Mouse (Mus musculus) ES-E14 (cell line): ENCODE data around the gene Npff. TPM values are rescaled to one million over a fixed set of nuclear protein-coding genes. Genes with fewer than 3 reads are reported as not detected.

Experiments used
- DNase-seq: peaks from one replicate; pipeline ENCODE4 v3.0.0-alpha.2; 2013; ENCODE audit warnings: low read depth, low spot score
- H3K27ac ChIP-seq: 2 replicates; pipeline ENCODE4 v1.5.1; 2012; ENCODE audit warnings: low read depth, mild to moderate bottlenecking, low read length, moderate library complexity, mixed read lengths; ENCODE audit not compliant: poor library complexity, insufficient read depth, severe bottlenecking
- H3K36me3 ChIP-seq: 2 replicates; pipeline ENCODE4 v1.6.1; 2012; ENCODE audit warnings: mild to moderate bottlenecking, low read length, moderate library complexity, mixed read lengths; ENCODE audit not compliant: control insufficient read depth, poor library complexity, insufficient read depth, severe bottlenecking
- H3K4me1 ChIP-seq, 2 experiments: fragments of 150-350 bp in 1 of 2; sonication (generic) in 1 of 2; 2 replicates each; pipeline ENCODE4 v1.6.1; 2012; ENCODE audit warnings: low read length in 2 of 2, mild to moderate bottlenecking in 1 of 2, mixed read lengths in 1 of 2; ENCODE audit not compliant: control insufficient read depth in 2 of 2, insufficient read depth in 2 of 2, poor library complexity in 1 of 2
- H3K4me3 ChIP-seq, 2 experiments: fragments of 150-350 bp in 1 of 2; sonication (generic) in 1 of 2; 2 replicates each; pipeline ENCODE4 v1.5.1; 2012; ENCODE audit warnings: low read length in 2 of 2, low read depth in 1 of 2, mild to moderate bottlenecking in 1 of 2, mixed read lengths in 1 of 2; ENCODE audit not compliant: insufficient read depth in 1 of 2, poor library complexity in 1 of 2, severe bottlenecking in 1 of 2
- H3K9ac ChIP-seq: 2 replicates; pipeline ENCODE4 v1.6.1; 2012; ENCODE audit warnings: low read depth, mild to moderate bottlenecking, low read length, mixed read lengths; ENCODE audit not compliant: poor library complexity, insufficient read depth, severe bottlenecking
- H3K9me3 ChIP-seq: fragments of 150-350 bp; sonication (generic); 2 replicates; pipeline ENCODE4 v1.6.1; 2012; ENCODE audit warnings: low read depth, mild to moderate bottlenecking, low read length; ENCODE audit not compliant: control insufficient read depth, insufficient read depth
- CHD2 ChIP-seq: IDR thresholded peaks from 2 replicates; pipeline ENCODE4 v1.6.1; 2014; ENCODE audit warnings: mild to moderate bottlenecking, low read depth, low read length, inconsistent platforms
- HCFC1 ChIP-seq: IDR thresholded peaks from 2 replicates; pipeline ENCODE4 v1.6.1; 2012; ENCODE audit warnings: low read length, inconsistent platforms, borderline replicate concordance; ENCODE audit not compliant: insufficient read depth
- MAFK ChIP-seq: IDR thresholded peaks from 2 replicates; pipeline ENCODE4 v1.6.1; 2014; ENCODE audit warnings: mild to moderate bottlenecking, low read depth, low read length, inconsistent platforms; ENCODE audit not compliant: insufficient read depth
- ZC3H11A ChIP-seq: IDR thresholded peaks from 2 replicates; pipeline ENCODE4 v1.6.1; 2012; ENCODE audit warnings: low read depth, mild to moderate bottlenecking, inconsistent platforms, low read length, borderline replicate concordance
- ZNF384 ChIP-seq: IDR thresholded peaks from 2 replicates; pipeline ENCODE4 v1.6.1; 2012; ENCODE audit warnings: low read depth, low read length, inconsistent platforms
- in situ Hi-C, 2 experiments: fragments of 600-800 bp; cut with MboI; formaldehyde crosslinking; loops; one replicate each; pipeline ENCODE4 v1.15.1; 2025; ENCODE audit warnings: low sequenced_read_pairs in 2 of 2, inconsistent platforms in 1 of 2; ENCODE audit not compliant: unreplicated experiment in 2 of 2
- total RNA-seq: library from RNA; depleted of rRNA; stranded (reverse); fragments of 300-350 nt; gene quantifications from 2 replicates; pipeline ENCODE4 v1.2.3, GENCODE M21; 2012

Gene Npff
- total RNA-seq, 1 experiment = 2.6 TPM

DNA sequence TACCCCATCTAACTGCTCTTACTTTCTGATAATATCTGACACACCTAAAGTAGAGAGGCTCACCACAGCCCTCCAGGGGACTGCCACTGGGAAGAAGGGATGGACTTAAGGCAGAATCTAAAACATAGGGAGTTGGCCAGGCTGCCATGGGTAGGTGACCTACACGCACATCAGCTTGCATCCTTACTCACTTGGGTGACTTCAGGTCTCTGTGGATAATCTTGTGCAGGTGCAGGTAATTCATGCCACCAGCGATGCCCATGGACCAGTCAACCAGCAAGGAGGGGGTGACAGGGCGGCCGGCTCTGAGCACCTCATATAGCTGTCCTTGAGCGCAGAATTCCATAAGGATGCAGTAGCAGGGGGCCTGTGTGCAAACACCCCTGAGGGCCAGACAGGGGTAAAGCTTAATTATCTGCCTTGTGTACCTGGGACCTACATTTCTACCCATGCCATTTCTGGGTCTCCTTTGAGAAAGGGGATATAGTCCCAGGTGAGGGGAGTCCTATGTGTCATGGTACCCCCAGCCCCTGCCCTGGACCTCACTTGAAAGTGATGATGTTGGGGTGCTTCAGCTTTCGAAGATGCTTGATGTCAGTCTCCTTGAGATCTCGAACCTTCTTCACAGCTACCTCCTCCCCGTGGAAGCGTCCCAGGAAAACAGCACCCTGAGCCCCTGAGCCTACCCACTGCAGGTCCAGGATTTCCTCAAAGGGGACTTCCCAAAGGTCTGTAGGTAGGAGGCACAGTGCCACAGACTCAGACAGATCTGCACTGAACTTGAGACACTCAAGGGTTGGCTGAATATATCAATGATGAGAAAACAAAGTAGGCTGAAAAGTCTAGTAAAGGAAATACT lies 20.6 kb downstream of the Npff start:
- DNase-seq = no peak
- H3K9ac ChIP-seq = no peak overlapping the region
- H3K36me3 ChIP-seq = peaks cover 45% of the 10 kb centered on the region
- TF ChIP-seq ZNF384 (no peak), HCFC1 (no peak), MAFK (no peak), CHD2 (0 out of 2 replicates have a peak, but pooled peaks have one; percentile 20)
- H3K4me3 ChIP-seq = no peak overlapping the region
- no peak overlapping the region for H3K27ac ChIP-seq
- H3K9me3 ChIP-seq = no peaks in the 10 kb centered on the region
- peaks cover 0 to 14% of the 10 kb centered on the region in 2 experiments; a peak in 3 of 4 replicates for H3K4me1 ChIP-seq
- in situ Hi-C loops = no loop called here

DNA sequence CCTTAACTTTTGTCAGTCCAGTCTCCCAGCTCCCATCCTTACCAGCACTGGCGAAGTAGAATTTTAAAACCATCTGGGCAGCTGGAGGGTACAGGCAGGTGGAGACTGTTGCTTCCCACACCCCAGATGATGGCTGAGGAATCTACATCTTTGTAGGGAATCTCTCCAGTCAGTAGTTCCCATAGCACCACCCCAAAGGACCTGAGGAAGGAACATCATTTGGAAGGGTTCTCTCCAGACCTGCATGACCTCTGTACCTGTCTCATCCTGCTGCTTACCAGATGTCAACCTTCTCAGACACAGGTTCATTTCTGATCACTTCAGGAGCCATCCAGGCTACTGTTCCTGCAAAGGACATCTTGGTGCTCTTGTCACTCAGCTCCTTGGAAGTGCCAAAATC lies 21.3 kb downstream of the Npff start, which contains the start of gene Gm10337:
TSS of gene Gm10337 (plus strand) at position 276 of the 400 bp plus-strand sequence.
- in situ Hi-C loops = no loop called here
- H3K27ac ChIP-seq = no peak within 1 kb of the TSS
- H3K9me3 ChIP-seq = no peaks in the 10 kb centered on the region
- no peak for DNase-seq
- H3K4me1 ChIP-seq = peaks cover 0 to 14% of the 10 kb centered on the region in 2 experiments; a peak in 2 of 4 replicates
- peaks cover 48% of the 10 kb centered on the region for H3K36me3 ChIP-seq
- TF ChIP-seq MAFK (no peak), CHD2 (no peak), ZNF384 (no peak), ZC3H11A (no peak), HCFC1 (no peak)
- no peak within 1 kb of the TSS for H3K9ac ChIP-seq
- H3K4me3 ChIP-seq = no peak within 1 kb of the TSS

- peaks cover 51% of the 10 kb centered on the region for H3K36me3 ChIP-seq
- TF ChIP-seq HCFC1 = no peak
- TF ChIP-seq CHD2 = no peak
- TF ChIP-seq MAFK = no peak
- no peak for TF ChIP-seq ZNF384
- TF ChIP-seq ZC3H11A = no peak
- no peak overlapping the region for H3K27ac ChIP-seq
- no peaks in the 10 kb centered on the region for H3K9me3 ChIP-seq
- H3K9ac ChIP-seq = no peak overlapping the region
- H3K4me3 ChIP-seq = no peak overlapping the region
- peaks cover 0 to 12% of the 10 kb centered on the region in 2 experiments; a peak in 2 of 4 replicates for H3K4me1 ChIP-seq
- DNase-seq = no peak
- in situ Hi-C loops = no loop called here
Observed at GRCm38 (mm10) chr15:102502254-102502840, 22.4 kb downstream of the Npff start.

DNA sequence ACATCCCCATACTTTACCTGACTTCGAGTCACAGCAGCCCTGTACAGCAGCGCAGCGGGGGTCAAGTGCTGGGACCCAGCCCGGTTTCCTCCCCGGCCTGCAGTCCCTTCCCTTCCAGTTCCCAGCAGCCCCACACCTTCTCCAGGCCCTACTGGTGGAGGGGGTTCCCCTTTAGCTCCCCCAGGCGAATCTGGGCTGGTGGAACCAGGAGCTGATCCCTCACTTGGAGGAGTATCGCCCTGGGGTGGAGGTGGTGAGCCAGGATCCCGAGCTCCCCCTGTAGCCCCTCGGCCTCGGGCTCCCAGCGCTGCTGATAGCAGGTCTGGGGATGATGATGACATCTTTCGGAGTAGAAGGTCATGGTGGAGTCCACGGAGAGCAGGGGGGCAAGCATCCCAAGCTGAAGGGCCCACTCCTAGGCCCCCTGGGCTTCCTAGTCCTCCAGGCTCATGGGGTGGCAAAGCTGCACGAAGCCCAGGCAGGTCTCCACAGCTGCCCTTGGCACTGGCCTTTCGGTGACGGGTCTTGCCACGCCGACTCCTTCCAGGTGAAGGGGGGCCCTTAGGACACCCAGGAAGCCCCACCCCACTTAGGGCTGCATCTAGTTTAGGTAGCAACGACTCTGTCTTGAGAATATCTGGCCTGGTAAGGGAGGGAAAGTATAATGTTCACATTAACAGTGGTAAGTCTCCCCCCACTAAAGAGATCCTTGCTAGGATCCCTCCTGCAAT lies 23.5 kb downstream of the Npff start:
- Histone ChIP-seq H3K27ac (no peak overlapping the region), H3K4me1 (peaks cover 0 to 12% of the 10 kb centered on the region in 2 experiments; a peak in 2 of 4 replicates), H3K36me3 (peaks cover 53% of the 10 kb centered on the region), H3K9me3 (no peaks in the 10 kb centered on the region), H3K4me3 (no peak overlapping the region), H3K9ac (no peak overlapping the region)
- DNase-seq = no peak
- in situ Hi-C loops = no loop called here
- TF ChIP-seq CHD2 (no peak), ZC3H11A (no peak), ZNF384 (no peak), MAFK (no peak), HCFC1 (no peak)
